Mouse (Mus musculus): ENCODE measurements at regions not wholly inside any gene's neighbourhood (a gene's known extent, or its start where the extent isn't known, plus 50 kb on each side); places are given as distances from the start of the nearest gene placed in this dataset.

DNA sequence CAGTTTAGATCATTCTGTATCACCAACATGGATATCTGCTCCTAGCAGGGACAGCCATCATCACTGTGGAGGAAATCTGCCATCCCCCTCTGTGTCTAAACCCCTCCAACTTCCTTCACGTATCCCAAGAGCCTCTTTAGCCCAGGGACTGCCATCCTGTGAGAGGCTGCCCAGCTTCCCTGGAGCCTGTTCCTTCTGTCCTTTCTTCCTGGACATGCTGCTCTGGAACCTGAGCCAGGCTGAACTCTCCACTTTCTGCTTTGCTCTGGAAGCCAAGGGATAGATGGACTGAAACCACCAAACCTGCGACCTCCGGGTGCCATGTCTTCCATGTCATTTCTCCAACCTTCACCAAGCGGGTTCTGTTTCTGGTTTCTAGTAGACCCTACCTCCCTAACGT, 335.3 kb upstream of the Jarid2 start:
- Histone ChIP-seq H3K27me3 (ENCODE audit: control insufficient read depth, insufficient read depth, low read length) (no peaks in the 10 kb centered on the region), H3K4me3 (replicated peaks; ENCODE audit: insufficient read depth, low read depth, low read length) (no peak overlapping the region), H3K4me1 (ENCODE audit: control insufficient read depth, insufficient read depth, low read length) (peaks cover 19% of the 10 kb centered on the region), H3K27ac (ENCODE audit: insufficient read depth, low read length) (no peak overlapping the region)
- 42% methylated on average over 5 of the region's 5 CpGs for WGBS
- TF ChIP-seq CTCF (IDR thresholded peaks at IDR 0.05; ENCODE audit: borderline replicate concordance, insufficient read depth, low read depth, low read length) (no peak), POLR2A (IDR thresholded peaks at IDR 0.05; ENCODE audit: borderline replicate concordance, insufficient read depth, low read length) (no peak)
- peak; percentile 35 to 52 for DNase-seq

DNA sequence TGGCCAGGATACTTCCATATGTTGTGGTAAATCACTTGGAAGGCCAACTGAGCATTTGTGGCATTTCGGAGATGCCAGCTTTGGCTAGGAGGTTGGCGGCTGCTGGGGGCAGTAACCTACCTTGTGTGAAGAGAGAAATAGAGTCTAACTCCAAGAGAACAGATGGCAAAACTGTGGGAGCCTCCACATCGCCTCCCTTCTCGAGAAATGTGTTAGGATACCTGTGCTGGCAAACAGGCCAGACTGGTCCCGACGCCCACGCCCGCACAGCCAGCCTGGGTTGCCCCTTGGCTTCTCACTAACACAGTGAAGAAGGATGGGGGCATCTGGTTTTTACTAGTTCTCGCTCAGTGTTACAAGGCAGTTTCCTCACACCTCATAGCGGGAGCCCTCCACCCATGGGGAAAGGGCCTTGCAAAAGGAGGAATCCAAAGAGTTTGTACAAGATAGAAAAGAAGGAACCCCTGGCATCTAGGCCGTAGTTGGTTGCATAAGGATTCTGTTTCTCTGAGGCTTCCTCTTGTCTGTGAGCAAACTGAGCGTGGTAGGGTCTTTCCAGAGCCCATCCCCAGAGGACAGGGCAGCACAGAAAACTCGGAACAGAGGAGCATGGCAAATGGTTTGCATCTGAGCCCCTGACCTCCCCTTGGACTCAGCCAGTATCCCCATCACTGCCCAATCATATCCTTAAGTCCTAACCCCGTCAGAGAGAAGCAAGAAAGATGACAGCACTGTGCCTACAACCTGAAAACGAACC, 330.5 kb upstream of the Jarid2 start:
- H3K27me3 ChIP-seq (ENCODE audit: control insufficient read depth, insufficient read depth, low read length): no peaks in the 10 kb centered on the region
- TF ChIP-seq CTCF (IDR thresholded peaks at IDR 0.05; ENCODE audit: borderline replicate concordance, insufficient read depth, low read depth, low read length) (no peak; the same call in 1 of the 2 replicates), POLR2A (IDR thresholded peaks at IDR 0.05; ENCODE audit: borderline replicate concordance, insufficient read depth, low read length) (no peak)
- peak; percentile 93 to 99 for DNase-seq
- peaks cover 27% of the 10 kb centered on the region for H3K4me1 ChIP-seq (ENCODE audit: control insufficient read depth, insufficient read depth, low read length)
- peak overlapping the region; percentile 94 for H3K27ac ChIP-seq (ENCODE audit: insufficient read depth, low read length)
- H3K4me3 ChIP-seq (replicated peaks; ENCODE audit: insufficient read depth, low read depth, low read length): no peak overlapping the region
- WGBS: 12% methylated on average over 15 of the region's 15 CpGs

DNA sequence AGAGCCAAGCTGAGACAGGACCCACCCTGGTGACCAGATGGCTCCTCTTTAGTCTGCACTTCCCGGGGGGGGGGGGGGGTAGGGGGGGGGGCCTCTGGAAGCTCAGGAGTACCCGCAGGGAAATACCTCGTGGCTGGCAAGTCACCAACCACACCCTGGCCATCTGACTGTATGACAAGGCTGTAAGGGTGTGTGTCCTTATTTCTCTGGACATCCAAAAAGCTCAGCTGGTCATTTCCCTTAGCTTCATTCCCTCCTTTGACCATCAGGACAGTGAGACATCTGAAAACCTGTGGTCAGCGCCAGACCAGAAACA, 329.9 kb upstream of the Jarid2 start:
- no peaks in the 10 kb centered on the region for H3K27me3 ChIP-seq (ENCODE audit: control insufficient read depth, insufficient read depth, low read length)
- TF ChIP-seq POLR2A (IDR thresholded peaks at IDR 0.05; ENCODE audit: borderline replicate concordance, insufficient read depth, low read length): no peak
- no peak for TF ChIP-seq CTCF (IDR thresholded peaks at IDR 0.05; ENCODE audit: borderline replicate concordance, insufficient read depth, low read depth, low read length)
- no peak overlapping the region for H3K4me3 ChIP-seq (replicated peaks; ENCODE audit: insufficient read depth, low read depth, low read length)
- 5% methylated on average over 4 of the region's 4 CpGs for WGBS
- peaks cover 24% of the 10 kb centered on the region for H3K4me1 ChIP-seq (ENCODE audit: control insufficient read depth, insufficient read depth, low read length)
- DNase-seq: peak; percentile 85 to 89
- H3K27ac ChIP-seq (ENCODE audit: insufficient read depth, low read length): peak overlapping the region; percentile 85

DNA sequence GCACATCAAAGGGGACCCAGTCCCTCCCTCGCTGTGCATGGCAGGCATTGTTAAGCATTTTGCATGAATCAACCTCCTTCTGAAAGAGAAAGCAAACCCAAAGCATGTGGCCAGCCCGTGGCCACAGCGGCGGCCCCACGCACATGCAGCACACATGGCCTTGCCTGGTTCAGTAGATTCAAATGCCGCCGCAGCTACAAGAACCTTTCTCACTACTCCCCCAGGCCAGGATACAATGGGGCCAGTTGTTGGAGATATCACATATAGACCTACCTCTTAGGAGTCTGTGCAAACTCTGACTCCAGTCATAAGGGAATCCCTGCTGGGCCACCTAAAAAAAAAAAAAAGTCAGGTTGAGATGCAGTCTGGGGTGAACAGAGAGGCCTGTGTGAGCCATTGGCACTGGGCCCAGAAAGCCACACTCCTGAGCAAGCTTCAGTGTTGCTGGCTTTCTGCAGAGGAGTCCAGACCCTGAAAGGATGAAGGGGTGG, 329.4 kb upstream of the Jarid2 start:
- DNase-seq: peak; percentile 56 to 64
- 12% methylated on average over 7 of the region's 7 CpGs for WGBS
- no peaks in the 10 kb centered on the region for H3K27me3 ChIP-seq (ENCODE audit: control insufficient read depth, insufficient read depth, low read length)

DNA sequence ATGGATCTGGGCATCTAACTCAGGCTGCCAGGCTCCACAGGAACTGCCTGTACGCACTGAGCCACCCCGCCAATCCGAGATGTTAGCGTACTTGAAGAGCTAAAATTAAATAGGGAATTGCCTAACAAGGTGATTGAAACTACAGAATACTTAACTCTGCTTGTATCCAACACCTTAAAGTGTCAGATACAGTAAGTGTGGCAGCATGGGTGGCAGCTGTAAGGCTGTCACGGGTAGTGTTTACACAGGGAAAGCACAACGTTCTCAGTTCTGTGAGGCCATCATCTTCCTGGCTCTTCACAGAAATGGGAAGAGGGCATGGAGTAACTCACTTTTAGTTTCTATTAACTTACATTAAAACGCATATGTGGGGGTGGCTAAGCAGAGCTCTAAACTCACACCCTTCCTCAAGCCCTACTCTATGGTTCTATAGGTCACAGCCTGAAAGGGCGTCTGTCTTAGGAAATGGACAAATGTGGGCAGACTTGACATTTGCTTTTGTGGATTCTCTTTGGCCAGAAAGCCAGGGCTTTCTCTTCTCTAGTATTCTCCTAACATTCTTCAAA, 325.2 kb upstream of the Jarid2 start:
- 95% methylated on average over 8 of the region's 8 CpGs for WGBS
- TF ChIP-seq CTCF (IDR thresholded peaks at IDR 0.05; ENCODE audit: borderline replicate concordance, insufficient read depth, low read depth, low read length) (no peak), POLR2A (IDR thresholded peaks at IDR 0.05; ENCODE audit: borderline replicate concordance, insufficient read depth, low read length) (no peak)
- DNase-seq: no peak

More for the DNA sequence above, 329.4 kb upstream of the Jarid2 start:
- no peak overlapping the region for H3K4me3 ChIP-seq (replicated peaks; ENCODE audit: insufficient read depth, low read depth, low read length)
- peak overlapping the region; percentile 85 for H3K27ac ChIP-seq (ENCODE audit: insufficient read depth, low read length)
- H3K4me1 ChIP-seq (ENCODE audit: control insufficient read depth, insufficient read depth, low read length): peaks cover 24% of the 10 kb centered on the region
- TF ChIP-seq CTCF (IDR thresholded peaks at IDR 0.05; ENCODE audit: borderline replicate concordance, insufficient read depth, low read depth, low read length) (no peak), POLR2A (IDR thresholded peaks at IDR 0.05; ENCODE audit: borderline replicate concordance, insufficient read depth, low read length) (no peak)

DNA sequence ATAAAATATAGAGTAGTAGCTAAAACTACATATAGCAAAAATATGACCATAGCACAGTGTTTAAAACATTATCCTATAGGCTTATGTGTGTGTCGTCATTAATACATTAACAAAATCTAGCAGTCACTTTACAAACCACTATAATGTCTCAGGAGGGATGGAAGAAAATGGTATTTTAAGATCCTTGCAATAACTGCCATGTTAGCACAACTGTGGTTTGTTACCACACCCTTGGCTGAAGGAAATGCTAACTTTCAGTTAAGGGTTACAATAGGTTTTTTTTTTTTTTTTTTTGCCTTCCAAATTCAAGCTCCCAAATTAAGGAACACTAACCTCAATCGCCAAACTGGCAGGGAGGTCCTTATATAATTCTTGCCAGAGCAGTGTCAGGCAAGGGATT, 322.0 kb upstream of the Jarid2 start:
- Histone ChIP-seq H3K4me3 (replicated peaks; ENCODE audit: insufficient read depth, low read depth, low read length) (no peak overlapping the region), H3K4me1 (ENCODE audit: control insufficient read depth, insufficient read depth, low read length) (peaks cover 7% of the 10 kb centered on the region; the same call in 1 of the 2 replicates), H3K27me3 (ENCODE audit: control insufficient read depth, insufficient read depth, low read length) (no peaks in the 10 kb centered on the region), H3K27ac (ENCODE audit: insufficient read depth, low read length) (no peak overlapping the region)
- DNase-seq: no peak
- 85% methylated on average over 2 of the region's 2 CpGs for WGBS
- TF ChIP-seq POLR2A (IDR thresholded peaks at IDR 0.05; ENCODE audit: borderline replicate concordance, insufficient read depth, low read length) (no peak), CTCF (IDR thresholded peaks at IDR 0.05; ENCODE audit: borderline replicate concordance, insufficient read depth, low read depth, low read length) (no peak)

More for the DNA sequence above, 325.2 kb upstream of the Jarid2 start:
- Histone ChIP-seq H3K27me3 (ENCODE audit: control insufficient read depth, insufficient read depth, low read length) (no peaks in the 10 kb centered on the region), H3K4me3 (replicated peaks; ENCODE audit: insufficient read depth, low read depth, low read length) (no peak overlapping the region), H3K4me1 (ENCODE audit: control insufficient read depth, insufficient read depth, low read length) (peaks cover 11% of the 10 kb centered on the region), H3K27ac (ENCODE audit: insufficient read depth, low read length) (no peak overlapping the region)

DNA sequence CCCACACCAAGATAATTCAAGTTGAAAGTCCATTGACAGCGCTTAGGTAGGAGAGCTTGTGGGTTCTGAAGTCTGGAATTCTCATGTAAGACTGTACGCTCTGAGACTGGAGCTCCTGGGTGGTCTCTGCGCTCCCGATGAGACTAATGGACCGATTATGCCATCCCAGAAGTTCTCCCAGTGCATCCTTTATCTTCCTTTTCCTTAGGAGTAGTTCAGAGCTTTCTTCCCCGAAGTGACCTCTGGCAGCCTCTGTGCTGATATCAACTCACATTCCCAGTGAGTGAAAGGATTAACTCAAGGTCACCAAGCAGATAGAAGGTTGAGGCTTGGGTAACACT, 320.7 kb upstream of the Jarid2 start:
- DNase-seq: no peak
- H3K27me3 ChIP-seq (ENCODE audit: control insufficient read depth, insufficient read depth, low read length): no peaks in the 10 kb centered on the region
- H3K27ac ChIP-seq (ENCODE audit: insufficient read depth, low read length): no peak overlapping the region
- peaks cover 7% of the 10 kb centered on the region; the same call in 1 of the 2 replicates for H3K4me1 ChIP-seq (ENCODE audit: control insufficient read depth, insufficient read depth, low read length)
- no peak overlapping the region for H3K4me3 ChIP-seq (replicated peaks; ENCODE audit: insufficient read depth, low read depth, low read length)
- TF ChIP-seq POLR2A (IDR thresholded peaks at IDR 0.05; ENCODE audit: borderline replicate concordance, insufficient read depth, low read length) (no peak), CTCF (IDR thresholded peaks at IDR 0.05; ENCODE audit: borderline replicate concordance, insufficient read depth, low read depth, low read length) (no peak)
- 91% methylated on average over 6 of the region's 6 CpGs for WGBS

Measured in cerebellum, adult 2 months (tissue).